Mouse (Mus musculus): Measurements from ENCODE around the gene Obp2b. TPM values are rescaled to one million over a fixed set of nuclear protein-coding genes. Genes with fewer than 3 reads are reported as not detected.

Gene Obp2b
- polyA plus RNA-seq (2021; fragmentation: Nextera tagmentation), result not detected in 2 replicates
- long read RNA-seq, experiment 1, result 0 reads
- long read RNA-seq, experiment 2, partial matches to known transcripts, result 0 of 1 reads
- long read RNA-seq, experiment 2, other reads (novel, unspliced or antisense), result 1 of 1 reads

GRCm38 (mm10) chr2:25736709-25737108, at the start of gene Obp2b:
Gene Obp2b, plus strand, starts transcription at chr2:25737009.

GRCm38 (mm10) chr2:25699743-25700142, 37.1 kb upstream of the Obp2b start, which contains the start of gene Obp2a:
Gene Obp2a, plus strand, starts transcription at chr2:25700043.

GRCm38 (mm10) chr2:25706643-25707481, 29.9 kb upstream of the Obp2b start, which contains the start of gene Bmyc:
Gene Bmyc, plus strand, starts transcription at chr2:25706739.

GRCm38 (mm10) chr2:25765269-25765668, 28.5 kb downstream of the Obp2b start, which contains the start of gene Lcn3:
Gene Lcn3, plus strand, starts transcription at chr2:25765569.

GRCm38 (mm10) chr2:25776717-25777116, 39.9 kb downstream of the Obp2b start, which contains the start of gene Lcn11:
Gene Lcn11, plus strand, starts transcription at chr2:25777017.

GRCm38 (mm10) chr2:25781957-25782356, 45.1 kb downstream of the Obp2b start, which contains the start of gene Gm13539:
Gene Gm13539, plus strand, starts transcription at chr2:25782257.

Other genes with a start within 250 kb of the Obp2b start
- gene Lcn12, start 243.1 kb upstream of the Obp2b start, polyA plus RNA-seq (2021; fragmentation: Nextera tagmentation), result not detected in 2 replicates
- gene Fbxw5, start 236.3 kb upstream of the Obp2b start, polyA plus RNA-seq (2021; fragmentation: Nextera tagmentation), result 124 and 134 TPM in 2 replicates
- 1.8 and 2.0 TPM in 2 replicates for gene C8g, start 235.3 kb upstream of the Obp2b start, polyA plus RNA-seq (2021; fragmentation: Nextera tagmentation)
- gene Traf2, start 190.1 kb upstream of the Obp2b start, polyA plus RNA-seq (2021; fragmentation: Nextera tagmentation), result 9.9 and 10.3 TPM in 2 replicates
- gene Edf1, start 179.2 kb upstream of the Obp2b start, polyA plus RNA-seq (2021; fragmentation: Nextera tagmentation), result 801 and 843 TPM in 2 replicates
- gene Mamdc4, start 162.2 kb upstream of the Obp2b start, polyA plus RNA-seq (2021; fragmentation: Nextera tagmentation), result 25.8 and 27.1 TPM in 2 replicates
- gene Phpt1, start 161.8 kb upstream of the Obp2b start, polyA plus RNA-seq (2021; fragmentation: Nextera tagmentation), result 151 and 165 TPM in 2 replicates
- 13.5 and 18.7 TPM in 2 replicates for gene Ajm1, start 155.3 kb upstream of the Obp2b start, polyA plus RNA-seq (2021; fragmentation: Nextera tagmentation)
- 58.2 and 69.1 TPM in 2 replicates for gene Rabl6, start 128.5 kb upstream of the Obp2b start, polyA plus RNA-seq (2021; fragmentation: Nextera tagmentation)
- 0.83 and 1.1 TPM in 2 replicates for gene Ccdc183, start 119.3 kb upstream of the Obp2b start, polyA plus RNA-seq (2021; fragmentation: Nextera tagmentation)
- gene Tmem141, start 115.0 kb upstream of the Obp2b start, polyA plus RNA-seq (2021; fragmentation: Nextera tagmentation), result 44.7 and 48.2 TPM in 2 replicates
- 0.33 and 0.40 TPM in 2 replicates for gene Fcna, start 109.0 kb upstream of the Obp2b start, polyA plus RNA-seq (2021; fragmentation: Nextera tagmentation)
- gene Lcn8, start 83.9 kb upstream of the Obp2b start, polyA plus RNA-seq (2021; fragmentation: Nextera tagmentation), result not detected in 2 replicates
- not detected in 2 replicates for gene Lcn5, start 79.1 kb upstream of the Obp2b start, polyA plus RNA-seq (2021; fragmentation: Nextera tagmentation)
- gene Lcn6, start 60.2 kb upstream of the Obp2b start, polyA plus RNA-seq (2021; fragmentation: Nextera tagmentation), result not detected in 2 replicates
- gene Lcn10, start 54.3 kb upstream of the Obp2b start, polyA plus RNA-seq (2021; fragmentation: Nextera tagmentation), result not detected in 2 replicates
- not detected in 2 replicates for gene Obp2a, start 37.0 kb upstream of the Obp2b start, polyA plus RNA-seq (2021; fragmentation: Nextera tagmentation)
- gene Bmyc, start 30.3 kb upstream of the Obp2b start, polyA plus RNA-seq (2021; fragmentation: Nextera tagmentation), result 212 and 245 TPM in 2 replicates
- gene Lcn3, start 28.6 kb downstream of the Obp2b start, polyA plus RNA-seq (2021; fragmentation: Nextera tagmentation), result not detected in 2 replicates
- gene Lcn11, start 40.0 kb downstream of the Obp2b start, polyA plus RNA-seq (2021; fragmentation: Nextera tagmentation), result not detected in 2 replicates
- not detected in 2 replicates for gene Gm13539, start 45.2 kb downstream of the Obp2b start, polyA plus RNA-seq (2021; fragmentation: Nextera tagmentation)
- gene Glt6d1, start 78.8 kb downstream of the Obp2b start, polyA plus RNA-seq (2021; fragmentation: Nextera tagmentation), result not detected in 2 replicates
- not detected in 2 replicates for gene Lcn9, start 86.1 kb downstream of the Obp2b start, polyA plus RNA-seq (2021; fragmentation: Nextera tagmentation)
- gene Sohlh1, start 110.2 kb downstream of the Obp2b start, polyA plus RNA-seq (2021; fragmentation: Nextera tagmentation), result 0.10 TPM in 1 of 2 replicates, not detected in the other
- 6.0 and 6.2 TPM in 2 replicates for gene Kcnt1, start 126.7 kb downstream of the Obp2b start, polyA plus RNA-seq (2021; fragmentation: Nextera tagmentation)
- gene Camsap1, start 246.3 kb downstream of the Obp2b start, polyA plus RNA-seq (2021; fragmentation: Nextera tagmentation), result 7.7 and 11.1 TPM in 2 replicates

All from layer of hippocampus, adult 6 months (tissue).